Mouse (Mus musculus): ENCODE data around the gene Rab3a. TPM values are rescaled to one million over a fixed set of nuclear protein-coding genes. Genes with fewer than 3 reads are reported as not detected.

The Rab3a gene
- polyA plus RNA-seq, 1 experiment from 2014 or later, result 3.2 TPM

DNA sequence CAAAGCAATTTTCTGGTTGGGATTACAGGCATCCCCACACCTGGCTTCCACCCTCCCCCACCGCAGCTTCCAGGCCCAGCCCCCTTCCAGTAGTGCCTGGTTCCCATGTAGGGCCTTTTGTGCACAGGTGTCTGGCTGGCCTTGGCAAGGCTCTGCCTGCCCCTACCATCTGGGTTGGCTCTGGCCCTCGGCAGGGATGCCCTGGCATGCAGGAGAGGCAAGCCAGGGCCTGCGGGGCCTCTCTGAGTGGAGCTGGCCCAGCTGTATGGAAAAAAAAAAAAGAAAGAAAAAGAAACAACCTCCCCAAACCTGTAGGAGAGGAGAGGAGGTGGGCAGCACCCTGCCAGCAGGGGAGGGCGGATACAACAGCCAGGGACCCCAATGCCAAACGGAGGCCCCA lies 18.9 kb downstream of the Rab3a start:
- WGBS (ENCODE audit: insufficient replicate concordance), result 86% methylated on average over 5 of the region's 5 CpGs
- no peak for ATAC-seq
- no peak overlapping the region for H3K4me3 ChIP-seq (ENCODE audit: low read depth, low read length)
- peaks cover 46% of the 10 kb centered on the region for H3K4me1 ChIP-seq (ENCODE audit: insufficient read depth)
- TF ChIP-seq CTCF (IDR thresholded peaks at IDR 0.05; ENCODE audit: low read depth) (no peak), EP300 (IDR thresholded peaks at IDR 0.05; ENCODE audit: low read depth) (no peak)
- peaks cover 23% of the 10 kb centered on the region for H3K36me3 ChIP-seq (replicated peaks; ENCODE audit: insufficient read depth, low read length)
- no peaks in the 10 kb centered on the region for H3K9me3 ChIP-seq (ENCODE audit: low read length)
- no peak overlapping the region for H3K4me2 ChIP-seq (ENCODE audit: low read depth, low read length)
- DNase-seq, result no peak
- H3K27ac ChIP-seq (ENCODE audit: low read depth), result no peak overlapping the region
- H3K27me3 ChIP-seq (ENCODE audit: insufficient read depth, low read length), result no peaks in the 10 kb centered on the region
- peak overlapping the region; percentile 5; the same call in 1 of the 2 replicates for H3K9ac ChIP-seq (replicated peaks)

DNA sequence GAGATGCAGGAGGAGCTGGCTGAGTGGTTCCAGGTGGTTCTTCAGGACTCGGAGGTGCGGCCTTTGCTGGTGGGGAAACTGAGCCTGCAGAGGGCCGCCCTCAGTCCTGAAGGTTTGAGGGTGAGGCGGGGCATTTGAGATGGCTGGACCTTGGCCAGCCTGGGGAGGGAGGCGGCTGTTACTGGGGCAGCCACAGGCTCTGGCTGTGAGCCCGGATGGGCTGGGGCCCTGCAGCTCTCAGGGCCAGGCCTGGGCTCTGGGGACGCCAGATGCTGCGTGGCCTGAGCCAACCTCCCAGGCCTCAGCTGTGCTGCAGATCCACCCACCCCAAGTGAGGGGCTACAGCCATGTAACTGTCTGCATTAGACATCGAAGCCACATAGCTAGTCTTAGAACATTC lies 19.4 kb downstream of the Rab3a start:
- DNase-seq (peak; percentile 72), ATAC-seq (no peak)
- Histone ChIP-seq H3K4me1 (ENCODE audit: insufficient read depth) (peaks cover 45% of the 10 kb centered on the region), H3K4me3 (ENCODE audit: low read depth, low read length) (no peak overlapping the region), H3K36me3 (replicated peaks; ENCODE audit: insufficient read depth, low read length) (peaks cover 23% of the 10 kb centered on the region), H3K9me3 (ENCODE audit: low read length) (no peaks in the 10 kb centered on the region), H3K27ac (ENCODE audit: low read depth) (no peak overlapping the region), H3K9ac (replicated peaks) (peak overlapping the region; percentile 51), H3K4me2 (ENCODE audit: low read depth, low read length) (no peak overlapping the region), H3K27me3 (ENCODE audit: insufficient read depth, low read length) (no peaks in the 10 kb centered on the region)
- TF ChIP-seq CTCF (IDR thresholded peaks at IDR 0.05; ENCODE audit: low read depth), result no peak
- no peak for TF ChIP-seq EP300 (IDR thresholded peaks at IDR 0.05; ENCODE audit: low read depth)
- 42% methylated on average over 9 of the region's 9 CpGs for WGBS (ENCODE audit: insufficient replicate concordance)

DNA sequence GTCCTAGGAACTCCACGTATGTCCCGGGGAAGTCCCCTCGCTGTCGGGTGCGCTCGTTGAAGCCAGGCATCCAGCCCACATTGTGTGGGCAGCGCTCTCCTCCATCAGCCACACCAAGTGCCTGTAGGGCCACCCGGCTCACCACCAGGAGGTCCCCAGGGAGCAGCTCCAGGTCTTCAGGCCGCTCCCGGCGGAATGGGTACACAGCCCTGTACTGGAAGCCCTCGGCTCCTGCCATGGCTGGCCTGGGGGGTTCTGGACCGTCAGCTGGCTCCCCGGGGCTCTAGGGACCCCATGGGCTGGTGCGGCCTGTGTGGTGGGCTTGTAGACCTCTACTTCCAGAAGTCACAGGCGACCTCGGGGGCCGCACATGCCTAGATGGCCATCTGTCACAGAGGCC lies 20.3 kb downstream of the Rab3a start:
- no peak overlapping the region for H3K4me3 ChIP-seq (ENCODE audit: low read depth, low read length)
- no peaks in the 10 kb centered on the region for H3K9me3 ChIP-seq (ENCODE audit: low read length)
- no peak overlapping the region; the same call in 1 of the 2 replicates for H3K9ac ChIP-seq (replicated peaks)
- DNase-seq (no peak), ATAC-seq (no peak)
- peaks cover 38% of the 10 kb centered on the region for H3K4me1 ChIP-seq (ENCODE audit: insufficient read depth)
- H3K27ac ChIP-seq (ENCODE audit: low read depth), result no peak overlapping the region
- no peaks in the 10 kb centered on the region for H3K27me3 ChIP-seq (ENCODE audit: insufficient read depth, low read length)
- H3K4me2 ChIP-seq (ENCODE audit: low read depth, low read length), result no peak overlapping the region
- WGBS (ENCODE audit: insufficient replicate concordance), result 89% methylated on average over 18 of the region's 18 CpGs
- no peak for TF ChIP-seq CTCF (IDR thresholded peaks at IDR 0.05; ENCODE audit: low read depth)
- no peak for TF ChIP-seq EP300 (IDR thresholded peaks at IDR 0.05; ENCODE audit: low read depth)
- H3K36me3 ChIP-seq (replicated peaks; ENCODE audit: insufficient read depth, low read length), result peaks cover 29% of the 10 kb centered on the region

DNA sequence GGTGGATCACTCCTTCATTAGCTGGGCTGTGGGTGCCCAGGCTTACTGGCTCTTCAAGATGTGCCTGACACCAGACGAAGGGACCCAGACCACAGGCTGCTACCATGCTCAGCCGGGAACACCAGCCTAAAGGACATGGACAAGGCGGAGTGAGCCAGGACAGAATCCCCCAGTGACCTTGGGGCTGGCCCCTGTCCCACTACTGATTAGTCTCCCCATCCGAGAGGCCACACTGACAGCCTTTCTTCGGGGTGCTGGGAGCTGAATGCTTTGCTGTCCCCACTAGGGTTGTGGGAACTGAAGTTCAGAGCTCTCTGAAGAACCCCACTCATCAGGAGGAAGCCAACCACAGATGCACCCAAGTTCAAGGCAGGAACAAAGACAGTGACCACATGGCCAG lies 20.7 kb downstream of the Rab3a start:
- H3K4me3 ChIP-seq (ENCODE audit: low read depth, low read length), result no peak overlapping the region
- no peaks in the 10 kb centered on the region for H3K27me3 ChIP-seq (ENCODE audit: insufficient read depth, low read length)
- no peaks in the 10 kb centered on the region for H3K9me3 ChIP-seq (ENCODE audit: low read length)
- peak overlapping the region; percentile 16; the same call in 1 of the 2 replicates for H3K27ac ChIP-seq (ENCODE audit: low read depth)
- ATAC-seq (no peak), DNase-seq (no peak)
- H3K9ac ChIP-seq (replicated peaks), result peak overlapping the region; percentile 88
- WGBS (ENCODE audit: insufficient replicate concordance), result 87% methylated on average over 5 of the region's 5 CpGs
- peaks cover 33% of the 10 kb centered on the region for H3K36me3 ChIP-seq (replicated peaks; ENCODE audit: insufficient read depth, low read length)
- no peak for TF ChIP-seq CTCF (IDR thresholded peaks at IDR 0.05; ENCODE audit: low read depth)
- peak overlapping the region; percentile 99 for H3K4me2 ChIP-seq (ENCODE audit: low read depth, low read length)
- peaks cover 38% of the 10 kb centered on the region for H3K4me1 ChIP-seq (ENCODE audit: insufficient read depth)

DNA sequence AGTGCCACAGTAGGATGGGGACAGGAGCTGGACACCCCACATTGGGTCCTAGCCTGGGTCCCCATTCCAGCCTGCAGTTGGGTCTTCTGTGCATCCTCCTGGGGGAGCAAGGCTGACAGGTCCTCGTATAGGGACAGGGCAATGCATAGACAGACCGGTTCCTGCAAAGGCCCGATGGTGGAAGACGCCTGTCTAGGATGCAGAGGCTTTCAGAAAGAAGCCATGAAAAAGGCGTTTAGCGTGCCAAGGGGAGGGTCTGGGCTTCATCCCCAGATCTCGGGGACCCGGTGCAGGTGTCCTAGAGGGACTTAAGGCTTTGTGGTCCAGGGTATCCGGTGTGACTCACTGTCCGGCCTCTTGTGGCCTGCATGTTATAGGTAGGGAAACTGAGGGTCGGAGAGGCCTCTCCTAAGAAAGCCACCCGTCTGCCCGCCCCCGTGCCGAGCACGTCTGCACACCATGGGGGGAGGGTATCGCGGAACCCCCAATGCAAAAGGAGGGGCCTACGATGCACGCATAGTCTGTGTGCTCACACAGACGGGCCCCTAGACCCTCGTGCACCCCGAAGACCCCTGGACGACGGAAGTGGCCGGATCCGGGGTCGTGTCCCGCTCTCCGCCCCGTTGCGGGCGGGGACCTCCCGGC lies 21.5 kb downstream of the Rab3a start:
- Histone ChIP-seq H3K27me3 (ENCODE audit: insufficient read depth, low read length) (no peaks in the 10 kb centered on the region), H3K9me3 (ENCODE audit: low read length) (no peaks in the 10 kb centered on the region), H3K4me2 (ENCODE audit: low read depth, low read length) (peak overlapping the region; percentile 99), H3K9ac (replicated peaks) (peak overlapping the region; percentile 88), H3K36me3 (replicated peaks; ENCODE audit: insufficient read depth, low read length) (peaks cover 33% of the 10 kb centered on the region), H3K4me1 (ENCODE audit: insufficient read depth) (peaks cover 38% of the 10 kb centered on the region), H3K27ac (ENCODE audit: low read depth) (peak overlapping the region; percentile 49), H3K4me3 (ENCODE audit: low read depth, low read length) (peak overlapping the region; percentile 63)
- WGBS (ENCODE audit: insufficient replicate concordance), result 2% methylated on average over 34 of the region's 34 CpGs
- no peak for DNase-seq
- ATAC-seq, result no peak
- TF ChIP-seq CTCF (IDR thresholded peaks at IDR 0.05; ENCODE audit: low read depth) (no peak), EP300 (IDR thresholded peaks at IDR 0.05; ENCODE audit: low read depth) (no peak)

DNA sequence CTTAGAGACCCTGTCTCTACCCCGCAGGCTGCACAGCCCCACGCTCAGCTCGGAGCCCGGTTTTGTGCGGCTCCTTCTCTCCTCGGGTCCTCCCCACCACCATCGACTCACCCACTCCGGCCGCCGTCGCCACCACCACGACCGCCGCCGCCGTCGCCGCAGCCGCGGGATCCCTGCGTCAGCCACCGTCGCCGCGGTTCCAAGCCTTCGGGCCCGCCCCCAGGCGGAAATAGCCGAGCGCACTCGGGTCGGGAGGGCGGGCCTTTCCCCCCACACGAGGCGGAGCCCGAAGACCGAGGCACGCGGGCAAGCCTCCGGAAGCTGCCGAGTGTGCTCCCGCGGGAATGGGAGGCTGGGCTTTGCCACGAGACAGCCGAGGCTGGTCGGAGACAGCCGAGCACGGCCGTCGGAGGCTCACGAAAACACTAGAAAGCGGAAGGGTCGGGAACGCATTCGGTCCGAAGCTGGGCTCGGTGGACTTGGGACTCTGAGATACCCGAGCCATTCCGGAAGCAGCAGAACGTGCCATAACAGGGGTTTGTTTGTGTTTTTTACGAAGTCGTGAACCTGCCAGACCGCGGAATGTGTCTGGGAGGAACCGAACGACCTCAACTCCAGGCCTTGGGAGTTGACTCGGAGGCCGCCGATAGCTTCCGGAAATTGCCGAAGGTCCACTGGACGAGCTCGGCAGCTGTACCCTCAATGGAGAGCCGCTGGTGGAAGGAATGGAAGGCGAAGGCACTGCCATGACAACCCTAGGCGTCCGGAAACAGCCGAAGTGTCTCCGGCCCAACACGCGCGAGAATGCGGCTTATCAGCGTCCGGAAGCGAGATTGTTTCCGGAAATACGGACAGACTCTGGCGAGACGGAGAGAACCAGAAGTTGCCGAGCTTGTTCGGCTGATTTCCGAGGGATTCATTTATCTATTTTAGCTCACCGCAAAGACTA lies 22.3 kb downstream of the Rab3a start, which contains the start of gene Pik3r2:
TSS of gene Pik3r2 (minus strand) at position 218 of the 949 bp plus-strand sequence.
- Histone ChIP-seq H3K4me1 (ENCODE audit: insufficient read depth) (peaks cover 38% of the 10 kb centered on the region), H3K4me3 (ENCODE audit: low read depth, low read length) (peak within 1 kb of the TSS; percentile 63), H3K9ac (replicated peaks) (peak within 1 kb of the TSS; percentile 88), H3K27ac (ENCODE audit: low read depth) (peak within 1 kb of the TSS; percentile 98), H3K36me3 (replicated peaks; ENCODE audit: insufficient read depth, low read length) (peaks cover 40% of the 10 kb centered on the region), H3K27me3 (ENCODE audit: insufficient read depth, low read length) (no peaks in the 10 kb centered on the region), H3K9me3 (ENCODE audit: low read length) (no peaks in the 10 kb centered on the region), H3K4me2 (ENCODE audit: low read depth, low read length) (peak within 1 kb of the TSS; percentile 99)
- WGBS (ENCODE audit: insufficient replicate concordance), result under 1% methylated on average over 91 of the region's 94 CpGs
- ATAC-seq, result peak; percentile 93
- DNase-seq, result peak; percentile 97
- TF ChIP-seq CTCF (IDR thresholded peaks at IDR 0.05; ENCODE audit: low read depth), result no peak
- peak; percentile 54 for TF ChIP-seq EP300 (IDR thresholded peaks at IDR 0.05; ENCODE audit: low read depth)

Data from liver, postnatal 0 days (tissue).